Mouse (Mus musculus) gastrocnemius, postnatal 36 days (tissue): Measurements from ENCODE around the gene Rpgrip1l. TPM values are rescaled to one million over a fixed set of nuclear protein-coding genes. Genes with fewer than 3 reads are reported as not detected.

Source experiments
- DNase-seq, 2 experiments: peaks; one replicate each; pipeline ENCODE4 v3.0.0; 2022
- intact Hi-C: fragments of 180-260 bp; cut with DNase I; formaldehyde crosslinking; loops from one replicate; pipeline ENCODE4 v1.15.1; 2025
- total RNA-seq, 2 experiments: library from RNA; stranded (reverse); gene quantifications; 2 replicates each; pipeline ENCODE4 v1.2.3; 2021

Gene Rpgrip1l
- total RNA-seq, 2 experiments from 2014 or later: 1.6 to 2.7 TPM

DNA sequence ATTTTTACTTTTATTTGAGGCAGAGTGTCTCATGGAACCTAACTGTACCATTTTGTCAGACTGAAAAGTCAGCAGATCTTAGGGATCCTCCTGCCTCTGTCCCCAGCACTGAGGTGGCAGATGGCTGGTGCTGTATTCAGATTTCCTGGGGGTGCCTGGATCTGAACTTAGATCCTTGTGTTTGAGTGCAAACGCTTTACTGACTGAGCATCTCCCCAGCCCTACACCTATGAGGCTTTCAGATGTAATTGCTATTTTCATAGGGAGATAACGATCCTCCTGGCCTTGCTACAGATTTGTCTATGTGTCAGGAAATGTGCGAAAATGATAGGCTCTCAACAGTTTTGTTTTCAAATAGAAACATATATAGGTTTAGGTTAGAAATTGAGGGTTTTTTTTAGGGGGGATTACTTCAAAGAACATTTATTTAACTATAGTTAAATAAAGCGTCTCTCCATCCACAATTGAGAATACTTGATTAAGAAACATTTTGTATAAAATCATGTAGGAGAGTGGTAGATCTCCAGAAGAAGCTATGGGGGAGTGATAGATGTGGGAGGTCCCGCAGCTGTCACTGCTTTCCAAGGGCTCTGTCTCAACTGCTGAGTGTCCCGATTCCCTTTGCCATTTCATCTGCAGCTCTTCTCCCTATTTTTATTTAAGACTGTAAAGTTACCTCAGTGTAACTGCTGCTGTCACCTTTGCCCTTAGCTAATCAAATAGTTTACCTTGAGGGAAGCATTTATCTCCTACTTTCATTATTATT lies 25.5 kb upstream of the Rpgrip1l start:
- no peak for DNase-seq
- intact Hi-C loops: no loop called here

DNA sequence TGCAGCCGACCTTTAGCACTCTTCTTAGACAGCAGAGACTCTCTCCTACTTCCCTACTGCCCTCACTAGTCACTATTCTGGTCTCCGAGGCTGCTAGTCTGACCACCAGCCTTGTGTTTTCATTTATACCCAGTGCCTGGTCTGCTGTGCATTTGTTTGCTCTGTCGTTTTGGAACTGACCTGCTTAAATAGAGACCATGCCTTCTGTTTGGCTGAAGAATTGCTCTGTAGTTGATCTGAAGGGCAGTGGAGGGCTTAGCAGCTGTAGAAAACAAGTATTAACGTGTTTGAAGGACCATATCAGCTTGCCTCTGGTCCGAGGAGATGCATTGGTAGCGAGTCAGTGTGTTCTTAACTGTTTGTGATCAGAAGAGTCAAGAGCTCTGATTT lies 16.4 kb upstream of the Rpgrip1l start:
- no peak for DNase-seq
- intact Hi-C loops: no loop called here

DNA sequence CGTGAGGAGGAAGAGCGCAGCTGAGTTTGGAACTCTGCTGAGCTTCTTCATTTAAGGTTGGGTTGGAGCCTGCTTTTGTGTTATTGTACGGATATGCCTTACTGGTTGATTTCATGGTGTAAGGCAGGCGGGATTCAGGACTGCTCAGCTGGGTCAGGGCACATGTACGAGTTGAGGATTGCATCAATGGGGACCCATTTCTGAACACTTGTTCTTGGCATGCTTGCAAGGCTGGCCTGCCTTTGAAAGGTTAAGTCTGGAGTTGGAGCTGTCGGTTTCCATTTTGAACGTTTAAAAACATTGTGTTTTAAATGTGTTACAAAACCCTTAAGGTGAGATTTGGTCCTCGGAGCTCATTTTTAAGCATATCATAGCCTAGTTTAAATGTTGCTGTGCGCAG lies 16.0 kb upstream of the Rpgrip1l start:
- intact Hi-C loops: no loop called here
- no peak for DNase-seq

DNA sequence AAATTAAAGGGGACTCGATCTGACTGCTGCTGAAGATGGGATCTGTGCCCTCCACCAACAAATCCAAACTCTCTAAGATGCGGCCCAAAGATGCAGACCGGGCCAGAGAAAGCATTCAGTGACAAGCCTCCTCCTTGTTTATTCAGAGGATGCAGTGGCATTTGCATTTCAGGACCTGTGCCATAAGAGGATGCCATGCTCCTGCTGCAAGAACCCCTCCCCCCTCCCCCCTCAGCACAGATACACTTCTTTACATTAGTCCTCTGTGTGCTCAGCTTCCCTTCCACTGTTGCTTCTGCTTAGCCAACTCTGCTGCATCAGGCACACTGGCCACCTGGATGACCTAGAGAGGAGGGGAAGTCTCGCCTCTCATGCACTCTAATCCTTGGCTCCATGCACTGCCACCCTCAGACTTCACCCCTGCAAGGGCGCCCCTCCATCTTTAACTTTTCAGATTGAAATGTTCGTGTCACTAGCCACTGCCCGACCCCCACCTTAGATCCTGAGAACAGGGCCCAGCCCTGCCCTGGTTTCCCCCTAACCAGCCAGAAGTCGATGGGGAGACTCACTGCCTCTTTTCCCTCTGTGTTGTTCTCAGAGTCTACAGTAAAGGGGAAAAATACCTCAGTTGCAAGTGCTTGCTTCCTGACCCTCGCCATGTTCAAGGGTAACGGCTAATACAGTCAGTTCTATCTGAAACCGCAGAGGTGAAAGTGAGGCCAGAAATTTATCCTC lies 14.6 kb upstream of the Rpgrip1l start:
- intact Hi-C loops: no loop called here
- no peak for DNase-seq

DNA sequence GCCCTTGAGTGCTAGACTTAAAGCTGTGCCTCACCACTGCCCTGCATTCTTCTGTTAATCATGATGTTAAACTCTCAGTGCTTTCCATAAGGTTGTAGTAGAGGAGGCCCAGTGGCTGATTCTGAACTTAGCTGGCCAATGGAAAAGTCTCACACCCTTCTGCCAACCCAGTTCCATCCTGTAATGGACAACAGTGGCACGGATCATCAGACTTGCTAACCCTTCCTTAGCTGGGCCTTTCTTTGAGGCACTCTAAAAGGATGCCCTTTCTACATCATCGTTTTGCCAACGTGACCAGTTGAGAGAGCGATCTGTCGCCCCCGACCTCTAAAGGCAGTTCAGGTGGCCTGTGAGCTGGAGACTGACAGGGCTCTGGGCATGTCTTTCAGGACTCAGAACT lies 13.9 kb upstream of the Rpgrip1l start:
- no peak for DNase-seq

DNA sequence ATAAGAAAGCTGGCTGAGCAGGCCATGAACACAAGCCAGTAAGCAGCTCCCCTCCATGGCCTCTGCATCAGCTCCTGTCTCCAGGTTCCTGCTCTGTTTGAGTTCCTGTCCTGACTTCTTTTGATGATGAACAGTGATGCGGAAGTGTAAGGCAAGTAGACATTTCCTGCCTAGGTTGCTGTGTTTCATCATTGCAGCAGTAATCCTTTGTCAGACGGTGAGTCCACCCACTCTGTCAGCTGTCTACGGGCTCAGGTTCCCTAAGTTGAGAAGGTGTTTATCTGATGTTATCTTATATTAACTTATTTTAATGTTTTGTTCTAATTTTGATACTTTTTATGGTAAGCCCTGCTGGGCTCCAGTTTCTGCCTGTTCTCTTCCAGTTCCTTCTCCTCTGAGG lies 13.0 kb upstream of the Rpgrip1l start:
- intact Hi-C loops: no loop called here

More for the DNA sequence above, 13.9 kb upstream of the Rpgrip1l start:
- intact Hi-C loops: no loop called here

DNA sequence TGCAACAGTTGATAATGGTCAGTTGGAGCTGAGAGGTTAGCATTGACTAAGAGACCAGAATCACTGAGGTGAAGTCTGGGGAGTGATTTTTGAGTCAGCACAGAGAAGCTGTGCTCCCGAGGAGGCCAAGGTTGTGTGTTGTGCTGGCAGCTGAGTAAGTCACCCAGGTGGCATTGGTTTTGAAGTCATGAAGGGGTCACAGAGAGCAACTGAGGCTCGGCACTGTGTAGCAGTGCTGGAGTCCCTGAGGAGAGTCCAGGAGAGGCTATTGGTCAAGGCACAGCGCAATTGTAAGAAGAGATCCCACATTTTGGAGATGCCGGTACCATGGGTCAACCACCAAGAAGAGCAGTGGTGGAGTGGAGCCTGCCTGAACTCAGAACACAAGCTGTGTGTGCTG lies 11.9 kb upstream of the Rpgrip1l start:
- DNase-seq: no peak
- intact Hi-C loops: loop anchor here (5.0 kb wide), 1 partner anchor 32 kb away; no protein-coding TSS in a partner anchor

More for the DNA sequence above, 13.0 kb upstream of the Rpgrip1l start:
- no peak for DNase-seq

DNA sequence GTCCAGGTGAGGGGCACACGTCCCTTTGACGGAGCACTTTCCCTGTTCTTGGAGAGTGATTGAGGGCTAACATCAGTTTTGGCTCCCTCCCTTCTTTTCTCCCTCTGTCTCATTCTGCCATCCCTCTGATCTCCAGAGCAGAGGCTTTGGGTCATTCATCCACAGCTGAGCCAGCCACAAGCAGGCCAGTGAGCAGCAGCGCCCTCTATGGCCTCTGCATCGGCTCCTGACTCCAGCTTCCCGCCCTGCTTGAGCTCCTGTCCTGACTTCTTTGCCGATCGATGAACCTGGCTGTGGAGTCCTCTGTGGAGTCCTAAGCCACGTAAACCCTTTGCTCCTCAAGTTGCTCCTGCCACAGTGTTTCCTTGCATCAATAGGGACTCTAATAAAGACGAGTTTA lies 11.2 kb upstream of the Rpgrip1l start:
- intact Hi-C loops: loop anchor here (5.0 kb wide), 1 partner anchor 33 kb away; no protein-coding TSS in a partner anchor
- no peak for DNase-seq

DNA sequence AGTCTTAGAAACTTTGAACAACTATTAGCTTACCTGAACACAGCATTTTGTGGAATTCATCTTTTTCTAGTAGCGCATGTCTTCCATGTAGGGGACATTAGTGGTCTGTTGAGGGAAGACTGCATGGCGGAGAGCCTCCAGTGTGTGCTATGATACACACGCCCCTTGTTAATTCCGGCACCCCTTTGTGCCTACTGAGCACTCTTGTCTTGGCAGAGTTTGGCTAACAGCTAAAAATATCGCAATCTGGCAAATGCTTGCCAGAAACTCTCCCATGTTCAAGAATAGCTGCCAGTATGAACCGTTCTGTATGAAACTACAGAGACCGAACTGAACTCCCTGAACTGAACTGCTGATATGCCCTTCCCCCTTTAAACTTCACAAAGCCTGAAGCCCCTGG lies 10.4 kb upstream of the Rpgrip1l start:
- no peak for DNase-seq

DNA sequence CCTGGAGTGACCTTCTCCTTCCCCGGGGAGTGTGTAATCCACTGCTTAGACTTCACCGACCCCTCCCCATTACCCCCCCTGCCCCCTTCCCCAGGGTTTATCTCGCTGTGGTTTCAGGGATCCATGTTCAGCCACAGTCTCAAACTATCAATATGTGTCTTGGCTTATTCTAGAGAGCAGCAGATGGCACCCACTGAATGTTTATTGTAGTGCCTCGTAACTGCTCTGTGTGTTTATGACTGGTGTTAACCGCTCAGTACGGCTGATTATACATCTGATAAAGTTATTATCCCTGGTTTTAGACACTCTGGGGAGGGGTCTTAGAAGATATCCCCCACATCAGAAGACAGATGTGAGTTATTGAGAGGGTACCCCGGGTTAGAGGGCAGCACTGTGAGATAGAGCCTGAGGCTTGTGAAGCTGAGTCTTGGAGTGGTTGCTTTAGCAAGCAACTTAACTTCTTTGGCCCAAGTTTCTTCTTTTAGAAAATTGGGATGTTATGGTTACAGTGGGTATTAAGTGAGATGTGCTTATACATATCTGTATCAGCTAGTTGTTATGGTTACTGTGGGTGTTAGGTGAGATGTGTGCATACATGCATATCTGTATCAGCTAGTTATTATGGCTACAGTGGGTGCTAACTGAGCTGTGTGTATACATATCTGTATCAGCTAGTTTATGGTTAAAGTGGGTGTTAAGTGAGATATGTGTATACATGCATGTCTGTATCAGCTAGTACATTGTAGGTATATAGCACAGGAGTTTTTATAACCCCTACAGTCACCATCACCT lies 6.1 kb upstream of the Rpgrip1l start:
- intact Hi-C loops: no loop called here
- DNase-seq: no peak

More for the DNA sequence above, 10.4 kb upstream of the Rpgrip1l start:
- intact Hi-C loops: loop anchor here (5.0 kb wide), 1 partner anchor 34 kb away; no protein-coding TSS in a partner anchor

DNA sequence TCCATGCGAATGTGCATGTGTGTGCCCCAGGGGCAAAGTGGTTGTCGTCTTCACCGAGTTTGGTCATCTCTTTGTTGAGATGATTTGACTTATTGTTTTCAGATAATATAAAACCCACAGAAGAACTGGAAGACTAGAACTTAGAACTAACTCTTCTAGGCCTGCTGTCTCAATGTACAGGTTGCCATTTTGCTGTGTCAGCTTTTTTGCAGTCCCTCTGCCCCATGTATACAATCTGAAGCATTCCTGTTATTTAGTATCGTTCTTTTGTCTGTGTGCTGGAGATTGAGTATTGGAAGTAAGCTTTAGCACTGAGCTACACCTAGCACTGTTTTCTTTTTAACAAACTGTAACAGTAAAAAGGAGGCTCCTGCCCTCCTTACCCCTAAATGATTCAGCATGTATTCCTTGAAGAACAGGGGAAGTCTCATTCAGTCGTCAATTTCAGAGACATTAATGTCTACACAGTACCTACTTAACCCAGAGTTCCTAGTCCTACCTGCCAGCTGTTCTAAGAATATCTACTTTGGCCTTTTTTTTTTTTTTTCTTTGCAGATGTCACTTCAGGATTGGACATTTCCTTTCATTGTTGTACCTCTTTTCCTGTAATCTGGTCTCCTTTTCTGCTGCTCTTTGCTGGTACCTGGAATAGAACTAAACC lies 4.6 kb upstream of the Rpgrip1l start:
- no peak for DNase-seq
- intact Hi-C loops: no loop called here

DNA sequence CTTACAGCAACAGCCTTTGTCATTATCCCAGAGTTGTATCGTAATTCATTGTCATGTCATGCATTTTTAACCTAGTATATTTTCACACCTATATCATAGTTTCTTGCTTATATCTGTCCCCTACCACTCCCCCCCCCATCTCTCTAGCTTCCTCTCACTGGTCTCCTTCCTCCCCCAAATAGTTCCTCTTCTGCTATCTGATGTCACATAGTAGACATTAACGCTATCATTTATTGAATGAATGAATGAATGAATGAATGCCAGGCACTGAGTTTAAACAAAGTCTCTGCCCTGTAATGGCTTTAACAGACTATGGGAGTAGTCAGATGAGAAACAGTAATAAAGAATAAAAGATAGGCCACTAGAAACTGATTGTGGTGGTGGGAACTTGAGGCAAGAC lies 720 bp downstream of the Rpgrip1l start:
- intact Hi-C loops: no loop called here
- DNase-seq: no peak

DNA sequence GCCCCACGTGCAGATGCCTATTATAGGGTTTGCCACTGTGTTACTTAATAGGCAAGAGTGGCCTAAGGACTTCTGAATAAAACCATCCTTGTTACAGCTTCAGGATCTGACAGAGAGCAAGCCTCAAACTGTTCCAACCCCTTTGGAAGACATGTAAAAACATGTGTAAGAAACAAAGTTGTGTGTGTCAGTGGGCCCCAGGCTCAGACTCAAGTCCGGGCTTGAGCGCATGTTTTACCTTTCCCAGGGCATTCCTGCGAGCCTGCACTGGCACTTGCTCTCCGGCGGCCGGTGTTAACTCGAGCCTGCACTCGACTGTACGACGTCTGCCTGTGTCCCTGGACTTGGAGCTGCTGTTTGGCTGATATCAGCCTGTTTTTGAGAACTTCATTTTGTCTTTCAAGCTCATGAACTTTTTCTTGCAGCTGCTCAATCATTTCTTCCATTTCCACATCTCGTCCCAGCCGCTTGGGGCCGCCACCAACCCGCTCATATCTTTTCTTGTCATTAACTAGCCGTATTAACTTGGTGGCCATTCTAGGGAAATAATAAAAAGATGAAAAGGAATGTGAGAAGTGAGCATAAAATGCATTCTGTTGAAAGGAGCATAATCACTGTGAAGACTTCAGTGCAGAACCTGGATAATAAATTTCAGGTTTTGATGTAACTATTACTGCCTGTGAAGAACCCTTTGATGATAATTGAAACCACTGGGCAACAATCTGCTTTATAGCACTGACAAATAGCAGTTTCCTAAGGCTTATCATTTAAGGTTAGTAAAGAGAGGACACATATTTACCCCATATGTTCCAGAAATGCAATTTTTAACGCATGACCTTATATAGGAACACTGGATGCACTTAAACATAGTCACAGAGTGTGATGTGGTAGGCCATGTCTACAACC lies 8.3 kb downstream of the Rpgrip1l start:
- DNase-seq: no peak
- intact Hi-C loops: loop anchor here (10.0 kb wide), 1 partner anchor 500 kb away; the partner anchor contains the start of gene Irx3

DNA sequence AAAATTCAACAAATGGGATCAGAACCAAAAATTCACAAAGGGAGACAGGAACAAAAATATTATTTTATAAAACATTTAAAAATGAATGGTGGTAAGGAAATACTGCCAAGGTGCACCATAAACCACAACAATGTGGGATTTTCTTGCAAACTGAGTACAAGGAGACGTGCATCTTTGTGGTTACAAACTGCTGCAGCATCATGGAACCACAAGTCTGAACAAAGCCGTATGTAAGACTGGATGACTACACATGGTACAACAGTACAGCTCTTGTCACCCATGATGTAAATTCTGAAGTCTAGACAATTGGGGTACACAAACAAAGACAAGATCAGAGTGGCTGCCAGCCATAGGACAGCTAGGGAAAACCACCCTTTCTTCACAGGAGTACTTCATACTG lies 14.4 kb downstream of the Rpgrip1l start:
- intact Hi-C loops: no loop called here
- no peak for DNase-seq

DNA sequence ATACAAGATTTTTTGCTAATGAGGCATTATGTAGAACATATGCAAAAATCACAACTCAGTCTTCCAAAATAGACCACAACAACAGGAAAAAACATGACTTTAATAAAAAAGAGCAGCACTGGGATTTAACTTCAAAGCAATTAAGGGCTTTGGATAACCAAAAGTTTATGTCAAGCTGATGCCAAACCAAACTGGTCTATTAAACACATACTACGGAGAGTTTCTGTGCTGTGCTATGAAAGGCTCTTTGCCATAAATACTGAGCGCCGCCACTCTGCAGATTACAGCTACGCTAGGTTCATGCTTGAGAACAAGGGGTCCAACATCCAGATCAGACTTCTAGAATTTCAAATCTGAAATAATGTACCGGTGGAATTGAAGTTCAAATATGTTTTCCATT lies 17.3 kb downstream of the Rpgrip1l start:
- intact Hi-C loops: no loop called here
- no peak for DNase-seq

DNA sequence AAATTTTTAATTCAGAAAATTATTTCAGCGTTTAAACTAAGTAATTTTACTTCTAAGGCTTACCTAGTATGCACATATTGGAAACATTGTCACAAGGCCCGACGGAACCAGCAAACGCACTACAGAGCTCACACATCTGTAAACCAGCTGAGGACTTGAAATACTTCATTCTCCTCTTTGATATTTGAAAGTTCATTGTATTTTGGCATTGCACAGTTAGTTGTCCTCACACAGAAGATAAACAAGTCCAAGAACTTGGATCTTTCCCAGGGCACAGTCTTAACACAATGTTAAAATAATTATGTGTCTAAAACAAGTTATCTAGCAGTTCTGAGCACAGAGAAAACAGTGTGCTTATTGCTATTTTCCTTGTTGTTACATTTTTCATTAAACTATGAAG lies 22.5 kb downstream of the Rpgrip1l start:
- no peak for DNase-seq
- intact Hi-C loops: no loop called here

DNA sequence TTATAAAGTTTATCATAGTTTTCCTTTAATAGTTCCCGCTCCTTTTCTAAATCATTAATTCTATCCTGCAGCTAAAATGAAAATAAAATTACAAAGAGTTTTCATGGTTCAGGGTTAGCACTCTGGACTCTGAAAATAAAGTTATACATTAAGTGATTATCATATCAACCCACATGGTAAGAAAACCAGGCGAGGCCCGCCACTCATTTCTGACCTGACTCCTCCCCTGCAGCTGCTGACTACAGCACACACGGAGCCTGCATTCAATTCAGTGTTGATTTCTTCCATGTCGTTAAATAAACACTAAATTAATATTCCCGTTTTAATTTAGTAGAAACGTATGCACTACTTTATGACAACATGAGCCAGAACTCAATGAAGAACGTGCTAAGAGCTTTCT lies 26.8 kb downstream of the Rpgrip1l start:
- intact Hi-C loops: no loop called here
- no peak for DNase-seq

DNA sequence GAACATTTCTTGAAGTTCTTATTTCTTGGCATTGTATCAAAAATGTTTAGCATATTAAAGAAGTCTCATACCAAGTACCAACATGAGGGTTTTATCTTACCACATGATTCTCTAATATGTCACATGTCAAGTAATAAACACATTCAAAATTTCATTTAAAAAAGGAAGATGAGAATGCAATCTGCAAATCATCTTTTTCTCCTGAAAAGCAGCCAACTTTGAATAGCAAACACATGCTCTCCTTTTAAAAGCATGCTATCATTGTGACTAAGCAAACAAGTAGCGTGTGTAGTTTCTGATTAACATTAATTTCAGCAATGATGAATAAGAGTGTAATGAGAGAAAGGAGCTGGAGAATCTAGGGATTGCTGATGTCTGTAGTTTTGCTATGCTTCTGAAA lies 29.2 kb downstream of the Rpgrip1l start:
- intact Hi-C loops: no loop called here
- no peak for DNase-seq

DNA sequence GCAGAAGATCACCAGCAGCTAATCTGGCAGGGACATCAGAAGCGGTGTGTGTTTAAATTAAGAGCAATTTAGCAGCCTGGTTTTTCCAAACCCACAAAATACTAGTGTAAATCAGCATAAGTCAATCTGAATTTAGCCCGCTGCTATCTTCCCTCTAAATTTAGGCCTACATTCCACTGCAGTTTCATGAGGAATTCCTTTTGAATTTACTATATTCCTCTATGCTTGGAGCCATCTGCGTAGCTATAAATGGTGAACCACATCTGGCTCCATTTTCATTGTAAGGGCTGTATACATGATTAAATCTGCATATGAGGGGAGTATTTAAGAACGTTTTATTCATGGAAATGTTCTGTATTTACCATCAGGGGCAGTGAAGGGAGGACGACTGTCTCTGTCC lies 30.4 kb downstream of the Rpgrip1l start:
- no peak for DNase-seq
- intact Hi-C loops: no loop called here

DNA sequence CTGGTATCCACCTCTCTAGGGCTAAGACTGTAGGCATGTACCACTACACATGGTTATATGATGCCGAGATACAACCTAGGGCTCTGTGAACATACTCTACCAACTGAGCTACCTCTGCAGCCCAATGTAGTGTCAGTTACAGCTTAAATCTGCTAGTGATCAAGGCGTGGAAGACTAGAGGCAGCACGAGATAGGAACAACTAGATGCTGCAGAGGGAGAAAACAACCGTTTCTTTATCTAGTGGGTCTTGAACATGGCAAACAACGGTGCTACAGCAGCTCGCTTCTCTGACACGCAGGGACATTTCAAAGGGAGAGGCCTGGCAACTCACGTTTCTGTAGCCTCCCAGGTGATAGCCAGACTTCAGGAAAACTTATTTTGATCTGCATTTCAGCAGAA lies 31.5 kb downstream of the Rpgrip1l start:
- intact Hi-C loops: no loop called here
- no peak for DNase-seq
